ENCODE assay signal across 24 mouse cellular contexts in the genomic region with DNA sequence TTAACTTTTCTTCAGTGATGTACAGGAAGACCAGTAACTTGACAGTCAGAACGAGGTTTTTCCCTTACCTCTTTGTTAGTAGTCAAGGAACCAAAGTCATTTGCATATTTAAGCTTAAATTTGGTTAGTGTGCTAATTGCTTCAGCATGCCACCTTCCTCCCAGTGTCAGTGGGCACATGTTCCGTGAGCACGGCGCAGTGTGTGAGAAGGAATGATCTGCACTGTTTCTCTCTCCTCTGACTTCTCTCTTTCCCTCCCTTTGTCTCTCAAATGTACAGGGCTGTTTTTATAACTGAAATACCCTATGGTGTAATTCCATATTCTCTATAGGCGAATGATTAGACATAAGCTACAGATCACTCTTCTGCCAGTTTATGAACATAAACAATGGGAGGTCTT. TPM values are rescaled to one million over a fixed set of nuclear protein-coding genes. Genes with fewer than 3 reads are reported as not detected.
"Had no signal": no experiment of that assay in that cellular context is flagged by ENCODE, and none has a peak within 500 bp of the region (broad histone marks: within the 10 kb centered on the region; RNA-seq: fewer than 3 reads in every experiment).

No protein-coding gene starts in this region.

- DNase-seq: kidney, adult 18-20 months; kidney, adult 9 months; kidney, postnatal 14 days; kidney, postnatal 4 days; lung, adult 18-20 months; lung, postnatal 10 days; lung, postnatal 36 days; retina, postnatal 1 day; right cerebral cortex, postnatal 25 days; spleen, adult 18-20 months; thymus, adult 18-20 months; thymus, postnatal 25 days had no signal

- H3K4me2 ChIP-seq: lung, embryonic 15.5 days; midbrain, embryonic 13.5 days; neural tube, embryonic 13.5 days; stomach, embryonic 15.5 days had no signal

- H3K27ac ChIP-seq: lung, embryonic 15.5 days; midbrain, embryonic 10.5 days; midbrain, embryonic 13.5 days; neural tube, embryonic 13.5 days; stomach, embryonic 15.5 days had no signal

- H3K4me1 ChIP-seq: lung, embryonic 15.5 days; megakaryocyte, embryonic 14.5 days; midbrain, embryonic 10.5 days; midbrain, embryonic 13.5 days; neural tube, embryonic 13.5 days; stomach, embryonic 15.5 days had no signal

- ATAC-seq: midbrain, embryonic 13.5 days; midbrain, embryonic 16.5 days had no signal

- H3K36me3 ChIP-seq: lung, embryonic 15.5 days; midbrain, embryonic 10.5 days; midbrain, embryonic 13.5 days; neural tube, embryonic 13.5 days; stomach, embryonic 15.5 days had no signal

- H3K27me3 ChIP-seq: lung, embryonic 15.5 days; megakaryocyte, embryonic 14.5 days; midbrain, embryonic 13.5 days; neural tube, embryonic 13.5 days; stomach, embryonic 15.5 days had no signal

- H3K9ac ChIP-seq: lung, embryonic 15.5 days; midbrain, embryonic 13.5 days; neural tube, embryonic 13.5 days; stomach, embryonic 15.5 days had no signal

- H3K4me3 ChIP-seq: lung, embryonic 15.5 days; megakaryocyte, embryonic 14.5 days; midbrain, embryonic 10.5 days; midbrain, embryonic 13.5 days; myocyte; neural tube, embryonic 13.5 days; stomach, embryonic 15.5 days had no signal

- H3K9me3 ChIP-seq: lung, embryonic 15.5 days; megakaryocyte, embryonic 14.5 days; midbrain, embryonic 10.5 days; midbrain, embryonic 13.5 days; neural tube, embryonic 13.5 days; stomach, embryonic 15.5 days had no signal

RNA-seq across cellular contexts. Expression of a gene that starts 34.4 kb away (rescaled TPM):
- total RNA-seq: monocyte, adult 5-6 weeks; neutrophil, adult 5-6 weeks had no signal
- polyA plus RNA-seq: intestine, embryonic 16.5 days; kidney, embryonic 16.5 days; lung, embryonic 15.5 days; midbrain, embryonic 10.5 days; myocyte; stomach, embryonic 15.5 days had no signal
